Mouse (Mus musculus) adipocyte (in vitro differentiated cells): Measurements from ENCODE around the gene Epo.

Experiments used
- DNase-seq: peaks from one replicate; pipeline ENCODE4 v3.0.0-alpha.2; 2016; ENCODE audit warnings: low spot score

Gene Epo

DNA sequence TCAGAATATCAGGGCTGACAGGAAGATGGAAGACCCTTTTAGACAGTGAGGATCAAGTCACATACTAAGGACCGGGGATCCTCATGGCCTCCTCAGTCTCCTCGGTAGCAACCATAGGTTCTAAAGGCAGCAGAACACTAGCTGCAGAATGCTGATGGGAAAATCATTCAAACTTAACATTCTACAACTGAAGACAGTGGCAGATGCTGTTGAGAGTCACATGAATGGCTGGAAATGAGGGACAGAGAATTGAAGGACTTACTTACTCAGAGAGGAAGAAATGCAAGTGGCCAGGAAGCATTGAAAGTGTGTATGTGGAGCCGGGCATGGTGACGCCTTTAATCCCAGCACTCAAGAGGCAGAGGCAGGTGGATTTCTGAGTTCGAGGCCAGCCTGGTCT, 56.1 kb downstream of the Epo start, which contains the start of gene Zan:
Gene Zan (minus strand): TSS at position 101 of the 400 bp plus-strand sequence.
- no peak for DNase-seq

DNA sequence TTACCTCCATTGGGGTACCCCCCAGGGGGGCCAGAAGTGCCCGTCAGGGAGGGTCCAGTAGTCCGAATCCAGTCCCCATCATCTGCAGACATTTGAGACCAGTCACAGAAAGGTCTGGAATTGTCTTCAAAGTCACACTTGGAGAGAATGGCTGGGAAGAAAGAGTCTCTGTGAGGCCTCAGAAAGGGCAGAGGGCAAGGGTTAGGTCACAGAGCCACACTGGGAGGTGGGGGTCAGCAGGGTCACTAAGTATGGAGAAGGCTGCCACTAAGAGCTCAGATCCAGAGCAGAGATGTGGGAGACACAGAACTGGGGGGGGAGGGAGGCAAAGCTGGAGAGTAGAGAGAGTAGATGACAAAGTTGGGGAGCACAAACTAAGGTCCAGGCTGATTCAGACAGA, 58.7 kb downstream of the Epo start:
- no peak for DNase-seq

DNA sequence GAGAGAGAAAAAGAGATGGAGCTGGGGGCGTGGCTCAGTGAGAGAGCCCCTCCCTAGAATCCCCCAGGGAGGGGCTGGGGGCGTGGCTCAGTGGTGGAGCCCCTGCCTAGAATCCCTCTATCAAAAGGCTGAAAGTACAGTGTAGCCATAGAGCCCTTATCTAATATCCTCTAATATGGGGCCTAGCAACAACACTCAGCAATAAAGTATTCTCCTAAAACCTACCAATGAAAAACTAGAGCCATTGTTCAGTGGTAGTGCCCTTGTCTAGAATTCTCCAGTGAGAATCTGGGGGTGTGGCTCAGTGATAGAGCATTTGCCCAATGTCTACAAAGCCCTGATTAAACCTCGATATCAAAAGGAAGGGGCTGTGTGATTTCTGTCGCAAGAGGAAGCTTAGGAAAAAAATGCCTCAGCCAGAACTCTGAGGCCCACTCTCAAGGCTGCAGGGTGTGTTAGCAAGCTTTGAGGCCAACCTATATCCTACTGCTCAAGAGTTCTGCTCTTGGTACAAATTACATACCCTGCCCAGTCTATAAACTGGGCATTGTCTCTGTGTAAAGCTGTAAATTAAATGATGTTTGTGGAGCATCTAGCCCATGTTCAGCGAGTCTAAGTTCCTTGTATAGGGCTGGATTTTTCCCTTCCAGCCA, 60.7 kb downstream of the Epo start:
- DNase-seq, result no peak

- no peak for DNase-seq
Observed at GRCm38 (mm10) chr5:137466946-137467345, 66.1 kb downstream of the Epo start.

- no peak for DNase-seq
Observed at GRCm38 (mm10) chr5:137465049-137465448, 68.0 kb downstream of the Epo start.

DNA sequence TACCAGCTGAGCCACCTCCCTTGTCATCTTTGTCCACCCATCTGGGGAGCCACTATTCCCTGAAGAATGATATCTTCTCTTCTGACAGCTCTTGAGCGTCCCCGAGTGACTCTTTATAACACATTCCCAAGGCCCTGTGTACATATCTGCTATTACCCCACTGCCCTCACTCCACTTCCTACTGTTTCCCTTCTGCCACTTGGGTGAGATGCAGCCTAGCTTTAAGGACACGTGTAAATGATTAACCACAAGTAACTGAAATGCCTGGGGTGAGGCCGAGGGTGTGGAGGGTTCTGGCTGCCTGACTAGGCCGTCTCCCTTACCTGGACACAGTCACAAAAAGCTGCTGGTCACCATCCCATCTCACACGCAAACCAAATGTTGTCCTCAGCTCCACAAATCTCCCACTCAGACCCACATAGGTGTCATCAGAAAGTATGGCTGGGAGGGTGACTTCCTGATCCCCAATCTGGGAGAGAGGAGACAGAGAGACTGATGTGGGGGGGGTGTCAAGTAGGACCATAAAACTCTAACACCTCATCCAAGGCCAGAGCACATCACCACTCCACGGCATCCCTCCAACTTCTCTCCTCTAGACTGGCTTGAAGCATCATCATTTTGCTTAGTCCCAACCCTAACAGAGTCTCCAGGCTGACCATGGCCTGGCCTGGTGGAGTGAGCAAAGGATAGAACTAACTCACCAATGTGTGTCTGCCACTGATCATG, 77.0 kb downstream of the Epo start:
- no peak for DNase-seq

DNA sequence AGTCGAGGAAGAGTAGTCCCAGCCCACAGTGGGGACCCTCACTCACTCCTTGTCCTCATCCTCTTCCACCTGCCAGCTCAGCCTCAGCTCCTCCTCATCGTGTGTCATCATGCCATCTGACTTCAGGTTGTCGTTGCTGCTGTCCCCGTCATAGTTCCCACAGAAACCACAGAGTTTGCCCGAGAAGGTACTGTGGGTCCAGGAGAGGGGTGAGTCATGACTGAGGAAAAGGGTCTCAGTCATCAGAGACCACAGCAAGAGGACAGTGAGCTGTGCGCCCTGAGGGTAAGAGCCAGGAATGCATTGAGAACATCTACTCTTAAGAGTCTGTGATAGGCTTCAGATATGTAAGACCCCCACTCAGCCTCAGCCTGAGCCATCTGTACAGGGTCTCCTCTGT, 77.8 kb downstream of the Epo start:
- DNase-seq, result no peak

- DNase-seq, result no peak
Observed at GRCm38 (mm10) chr5:137445536-137445935, 87.5 kb downstream of the Epo start.

DNA sequence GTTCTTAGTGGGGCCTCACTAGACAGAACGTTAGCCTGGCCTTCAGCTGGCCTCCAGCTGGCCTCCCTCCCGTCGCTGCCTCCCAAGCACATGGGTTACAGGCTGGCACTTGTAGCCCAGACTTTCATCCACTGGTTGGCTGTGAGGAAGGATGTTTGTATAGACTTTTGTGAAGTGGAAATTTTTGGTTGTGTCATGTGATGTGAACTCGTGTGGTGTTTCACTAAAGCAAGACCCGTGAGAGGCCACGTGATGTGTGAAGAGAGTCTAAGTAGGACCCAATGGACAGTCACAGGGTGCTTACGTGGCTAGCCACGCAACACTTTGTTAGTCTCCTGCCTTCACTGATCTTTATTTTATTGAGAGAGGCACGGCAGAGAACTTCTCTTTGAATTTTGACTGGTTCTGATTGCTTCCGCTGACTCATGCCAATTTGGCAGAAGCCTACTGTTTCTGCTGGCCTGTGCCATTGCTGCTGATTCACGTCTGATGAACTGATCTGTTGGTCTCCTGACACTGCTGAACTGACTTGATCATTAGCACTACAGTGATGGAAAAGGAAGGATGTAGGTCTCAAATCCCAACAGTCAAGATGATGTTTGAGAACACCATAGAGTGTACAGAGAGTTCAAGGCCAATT, 92.7 kb downstream of the Epo start:
- peak; percentile 64 for DNase-seq

DNA sequence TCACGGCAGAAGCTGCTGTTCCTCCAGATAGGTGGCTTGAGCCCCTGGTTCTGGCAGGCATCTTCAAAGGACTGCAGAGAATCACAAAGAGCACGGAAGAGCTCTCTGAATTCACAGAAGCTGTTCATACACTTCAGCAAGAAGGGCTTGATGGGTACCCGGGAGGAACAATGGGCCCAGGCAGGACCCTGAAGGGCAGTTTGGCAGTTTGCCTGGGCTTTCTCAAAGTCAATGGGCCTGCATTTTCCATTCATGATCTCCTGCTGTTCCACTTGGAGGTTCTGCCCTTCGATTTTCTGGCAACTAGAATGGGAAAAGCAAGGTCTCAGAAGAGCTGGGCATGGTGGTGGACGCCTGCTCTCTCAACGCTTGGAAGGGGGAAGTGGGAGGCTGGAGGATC, 99.2 kb downstream of the Epo start:
- no peak for DNase-seq
